Mouse (Mus musculus) embryo, embryonic 9.5 days (tissue): ENCODE data around the gene Krtap17-1.
A peak's percentile ranks its signal among the peaks of the same experiment; 100 is the strongest.

Experiments used
- DNase-seq: peaks from one replicate; pipeline ENCODE4 v3.0.0-alpha.2; 2017; ENCODE audit errors: extremely low spot score

Gene Krtap17-1

GRCm38 (mm10) chr11:99965961-99966360 is 27.8 kb downstream of the Krtap17-1 start:
- DNase-seq, result peak; percentile 5

- no peak for DNase-seq
Observed at GRCm38 (mm10) chr11:99964213-99964612, 29.6 kb downstream of the Krtap17-1 start.

- no peak for DNase-seq
Observed at GRCm38 (mm10) chr11:99948175-99948574, 45.6 kb downstream of the Krtap17-1 start, which contains the start of gene Krtap9-5. TSS of gene Krtap9-5 (plus strand) at chr11:99948475.
